Mouse (Mus musculus) CH12.LX (cell line): Measurements from ENCODE around the gene Dmwd. TPM values are rescaled to one million over a fixed set of nuclear protein-coding genes. Genes with fewer than 3 reads are reported as not detected.

Source experiments
- DNase-seq: peaks from one replicate; pipeline ENCODE4 v3.0.0-alpha.2; 2013; ENCODE audit errors: extremely low read depth
- H3K27ac ChIP-seq: 2 replicates; pipeline ENCODE4 v1.5.1; 2012; ENCODE audit warnings: low read depth, mild to moderate bottlenecking, control low read depth, moderate library complexity; ENCODE audit not compliant: insufficient read depth
- H3K27me3 ChIP-seq: replicated peaks from 2 replicates; pipeline ENCODE3; 2012; ENCODE audit warnings: inconsistent platforms
- H3K36me3 ChIP-seq, 2 experiments: replicated peaks in 1 of 2; 2 replicates each; pipeline versions ENCODE3 to v1.6.1; 2012; ENCODE audit warnings: inconsistent platforms in 1 of 2, low read length in 1 of 2, mild to moderate bottlenecking in 1 of 2, mixed read lengths in 1 of 2, moderate library complexity in 1 of 2; ENCODE audit not compliant: control insufficient read depth in 1 of 2, insufficient read depth in 1 of 2
- H3K4me1 ChIP-seq, 2 experiments: 2 replicates each; pipeline ENCODE4 v1.6.1; 2012; ENCODE audit warnings: inconsistent platforms in 1 of 2, moderate library complexity in 1 of 2; ENCODE audit not compliant: insufficient read depth in 2 of 2, control insufficient read depth in 1 of 2
- H3K4me2 ChIP-seq: 2 replicates; pipeline ENCODE4 v1.6.1; 2012; ENCODE audit warnings: low read depth, mild to moderate bottlenecking, control low read depth; ENCODE audit not compliant: poor library complexity, insufficient read depth, severe bottlenecking
- H3K4me3 ChIP-seq, 3 experiments: fragments of 150-350 bp in 1 of 3; sonication (generic) in 1 of 3; replicated peaks in 1 of 3; 2 replicates each; pipeline versions ENCODE3 to v1.5.1; 2011 to 2012; ENCODE audit warnings: low read depth in 2 of 3, low read length in 2 of 3, mild to moderate bottlenecking in 2 of 3, moderate library complexity in 2 of 3, control low read depth in 1 of 3, improper control_type of control experiment in 1 of 3, inconsistent platforms in 1 of 3, mixed read lengths in 1 of 3; ENCODE audit not compliant: poor library complexity in 1 of 3
- H3K79me2 ChIP-seq: replicated peaks from 2 replicates; pipeline ENCODE4 v1.6.1; 2012; ENCODE audit warnings: mild to moderate bottlenecking, moderate library complexity; ENCODE audit not compliant: control insufficient read depth, poor library complexity, insufficient read depth, severe bottlenecking; ENCODE audit errors: extremely low read depth
- H3K9ac ChIP-seq: 2 replicates; pipeline ENCODE4 v1.6.1; 2012; ENCODE audit warnings: low read depth, mild to moderate bottlenecking, control low read depth, moderate library complexity; ENCODE audit not compliant: insufficient read depth
- H3K9me3 ChIP-seq: replicated peaks from 2 replicates; pipeline ENCODE3; 2012; ENCODE audit warnings: low read length, inconsistent platforms, mixed read lengths
- BHLHE40 ChIP-seq: IDR thresholded peaks from 2 replicates; pipeline ENCODE4 v1.6.1; 2011; ENCODE audit warnings: mild to moderate bottlenecking, low read depth, low read length, improper control_type of control experiment
- ELF1 ChIP-seq: IDR thresholded peaks from 2 replicates; pipeline ENCODE4 v1.6.1; 2014; ENCODE audit warnings: low read depth, mild to moderate bottlenecking, inconsistent platforms, low read length, improper control_type of control experiment
- HCFC1 ChIP-seq: IDR thresholded peaks from 2 replicates; pipeline ENCODE4 v1.6.1; 2012; ENCODE audit warnings: low read depth, mild to moderate bottlenecking, inconsistent platforms, low read length, improper control_type of control experiment
- JUN ChIP-seq: IDR thresholded peaks from 2 replicates; pipeline ENCODE4 v1.6.1; 2011; ENCODE audit warnings: low read depth, mild to moderate bottlenecking, low read length, improper control_type of control experiment, moderate library complexity; ENCODE audit not compliant: insufficient read depth
- MAX ChIP-seq: IDR thresholded peaks from 2 replicates; pipeline ENCODE4 v1.6.1; 2011; ENCODE audit warnings: low read length, improper control_type of control experiment
- MAZ ChIP-seq: IDR thresholded peaks from 2 replicates; pipeline ENCODE4 v1.6.1; 2012; ENCODE audit warnings: low read depth, mild to moderate bottlenecking, inconsistent platforms, low read length, improper control_type of control experiment, moderate library complexity
- MXI1 ChIP-seq: IDR thresholded peaks from 2 replicates; pipeline ENCODE4 v1.6.1; 2011; ENCODE audit warnings: mild to moderate bottlenecking, low read depth, low read length, improper control_type of control experiment
- NELFE ChIP-seq: IDR thresholded peaks from 2 replicates; pipeline ENCODE4 v1.6.1; 2011; ENCODE audit warnings: low read depth, low read length, improper control_type of control experiment
- NRF1 ChIP-seq: IDR thresholded peaks from 2 replicates; pipeline ENCODE4 v1.6.1; 2014; ENCODE audit warnings: low read depth, mild to moderate bottlenecking, inconsistent platforms, low read length, improper control_type of control experiment, moderate library complexity
- POLR2AphosphoS2 ChIP-seq: IDR thresholded peaks from 2 replicates; pipeline ENCODE4 v1.6.1; 2011; ENCODE audit warnings: low read depth, low read length, improper control_type of control experiment
- RCOR1 ChIP-seq: conservative IDR thresholded peaks from 2 replicates; pipeline ENCODE4 v1.6.1; 2012; ENCODE audit warnings: low read depth, mild to moderate bottlenecking, inconsistent platforms, low read length, improper control_type of control experiment
- SIN3A ChIP-seq: IDR thresholded peaks from 2 replicates; pipeline ENCODE4 v1.6.1; 2012; ENCODE audit warnings: low read length, improper control_type of control experiment, inconsistent platforms
- TBP ChIP-seq: conservative IDR thresholded peaks from 2 replicates; pipeline ENCODE4 v1.6.1; 2011; ENCODE audit warnings: low read depth, low read length, improper control_type of control experiment
- TCF12 ChIP-seq: IDR thresholded peaks from 2 replicates; pipeline ENCODE4 v1.6.1; 2014; ENCODE audit warnings: low read depth, mild to moderate bottlenecking, inconsistent platforms, low read length, improper control_type of control experiment
- USF2 ChIP-seq: conservative IDR thresholded peaks from 2 replicates; pipeline ENCODE4 v1.6.1; 2011; ENCODE audit warnings: low read depth, low read length, improper control_type of control experiment
- ZC3H11A ChIP-seq: IDR thresholded peaks from 2 replicates; pipeline ENCODE4 v1.6.1; 2012; ENCODE audit warnings: low read depth, mild to moderate bottlenecking, inconsistent platforms, low read length, improper control_type of control experiment
- ZKSCAN1 ChIP-seq: IDR thresholded peaks from 2 replicates; pipeline ENCODE4 v1.6.1; 2012; ENCODE audit warnings: low read depth, inconsistent platforms, low read length, improper control_type of control experiment, borderline replicate concordance
- ZMIZ1 ChIP-seq: IDR thresholded peaks from 2 replicates; pipeline ENCODE4 v1.6.1; 2012; ENCODE audit warnings: low read depth, mild to moderate bottlenecking, inconsistent platforms, low read length, improper control_type of control experiment
- ZNF384 ChIP-seq: IDR thresholded peaks from 2 replicates; pipeline ENCODE4 v1.6.1; 2012; ENCODE audit warnings: low read depth, low read length, improper control_type of control experiment, inconsistent platforms
- dilution Hi-C: fragments of 300-500 bp; cut with MboI; formaldehyde crosslinking; loops from 2 replicates; pipeline ENCODE4 v1.14.3; 2020; ENCODE audit warnings: low sequenced_read_pairs; ENCODE audit not compliant: extremely low pct_unique_long_range_greater_than_20kb, extremely low pct_ligation_motif_present
- in situ Hi-C: fragments of 300-500 bp; cut with MboI; formaldehyde crosslinking; loops from 3 replicates; pipeline ENCODE4 v1.14.3; 2019; ENCODE audit warnings: low sequenced_read_pairs, low pct_ligation_motif_present, low pct_unique_long_range_greater_than_20kb, mixed read lengths
- polyA plus RNA-seq: library from polyadenylated mRNA; unstranded; fragments of >175 nt; gene quantifications from 2 replicates; pipeline ENCODE4 v1.2.1, GENCODE M21; 2012; ENCODE audit warnings: low read depth; ENCODE audit not compliant: insufficient read length
- total RNA-seq, 2 experiments: library from RNA; depleted of rRNA; stranded (reverse); fragments of 300-350 nt in 1 of 2; fragments of >200 nt in 1 of 2; gene quantifications; 2 replicates each; pipeline ENCODE4 v1.2.3; 2012 to 2014

The Dmwd gene
- total and polyA plus RNA-seq, 3 experiments: not detected

DNA sequence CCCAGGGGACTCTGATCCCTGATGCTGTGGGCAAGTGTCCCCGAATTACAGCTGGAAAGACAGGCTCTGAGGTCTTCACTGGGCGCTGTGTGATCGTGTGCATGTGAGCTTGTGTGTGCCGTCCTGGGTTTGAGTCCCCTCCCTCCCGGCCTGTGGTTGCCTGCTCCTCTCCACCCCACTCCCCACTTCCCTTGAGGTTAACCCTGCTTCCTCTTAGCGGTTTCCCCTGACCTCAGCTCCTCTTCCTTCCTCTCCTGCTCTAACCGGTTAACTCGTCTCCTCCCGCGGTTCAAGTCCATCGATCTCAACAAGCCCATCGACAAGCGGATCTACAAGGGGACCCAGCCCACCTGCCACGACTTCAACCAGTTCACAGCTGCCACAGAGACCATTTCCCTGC, 1.7 kb downstream of the Dmwd start (continued):
- no peak for TF ChIP-seq POLR2AphosphoS2
- no peak for TF ChIP-seq NELFE
- TF ChIP-seq BHLHE40: peak; percentile 97
- TF ChIP-seq TCF12: peak; percentile 95

DNA sequence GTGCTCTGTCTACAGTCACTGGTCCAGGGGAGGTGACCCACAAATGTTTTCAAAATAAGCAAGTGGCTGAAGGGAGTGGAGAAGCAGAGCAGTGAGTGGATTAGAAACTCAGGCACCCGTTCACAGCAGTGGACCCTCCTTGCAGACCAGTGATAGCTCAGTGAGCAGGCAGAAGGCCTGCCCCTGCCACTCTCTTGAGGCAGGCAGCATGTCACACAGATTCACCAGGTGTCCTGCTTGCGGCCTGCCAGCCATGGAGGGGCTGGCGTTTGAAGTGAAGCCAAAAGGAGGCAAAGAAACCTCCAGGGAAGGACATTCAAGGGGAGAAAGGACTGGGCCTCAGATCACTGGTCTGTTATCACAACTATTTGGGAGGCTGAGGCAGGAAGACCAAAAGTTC, 2.7 kb downstream of the Dmwd start:
- DNase-seq: no peak
- dilution Hi-C loops: no loop called here
- Histone ChIP-seq H3K27me3 (peaks cover 83% of the 10 kb centered on the region), H3K36me3 (no peaks in the 10 kb centered on the region), H3K9me3 (peaks cover 34% of the 10 kb centered on the region), H3K27ac (no peak overlapping the region), H3K4me2 (no peak overlapping the region), H3K4me1 (peaks cover 18 to 45% of the 10 kb centered on the region in 2 experiments), H3K79me2 (no peaks in the 10 kb centered on the region), H3K9ac (no peak overlapping the region), H3K4me3 (no peak overlapping the region)
- in situ Hi-C loops: no loop called here
- no peak for TF ChIP-seq USF2
- no peak for TF ChIP-seq TBP
- TF ChIP-seq ELF1: no peak
- no peak for TF ChIP-seq MAZ
- TF ChIP-seq MXI1: no peak
- TF ChIP-seq SIN3A: no peak
- TF ChIP-seq ZNF384: no peak
- TF ChIP-seq MAX: no peak
- TF ChIP-seq ZKSCAN1: no peak
- no peak for TF ChIP-seq ZMIZ1

DNA sequence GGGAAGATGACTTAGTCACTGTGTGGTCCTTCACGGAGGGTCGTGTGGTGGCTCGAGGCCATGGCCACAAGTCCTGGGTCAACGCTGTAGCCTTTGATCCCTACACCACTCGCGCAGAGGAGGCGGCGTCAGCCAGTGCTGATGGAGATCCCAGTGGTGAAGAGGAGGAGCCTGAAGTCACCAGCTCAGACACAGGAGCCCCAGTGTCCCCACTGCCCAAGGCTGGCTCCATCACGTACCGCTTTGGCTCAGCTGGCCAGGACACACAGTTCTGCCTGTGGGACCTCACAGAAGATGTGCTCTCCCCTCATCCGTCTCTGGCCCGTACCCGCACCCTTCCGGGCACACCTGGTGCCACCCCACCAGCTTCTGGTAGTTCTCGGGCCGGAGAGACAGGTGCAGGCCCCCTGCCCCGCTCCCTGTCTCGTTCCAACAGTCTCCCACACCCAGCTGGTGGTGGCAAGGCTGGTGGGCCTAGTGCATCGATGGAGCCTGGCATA, 4.5 kb downstream of the Dmwd start:
- TF ChIP-seq NRF1 (no peak), JUN (no peak), MXI1 (no peak), HCFC1 (no peak), RCOR1 (no peak), TCF12 (no peak), ZC3H11A (no peak)
- TF ChIP-seq, all 38 proteins: peak for 0
- in situ Hi-C loops: no loop called here
- dilution Hi-C loops: no loop called here
- Histone ChIP-seq H3K36me3 (no peaks in the 10 kb centered on the region), H3K79me2 (no peaks in the 10 kb centered on the region), H3K27ac (no peak overlapping the region), H3K4me3 (no peak overlapping the region), H3K9me3 (peaks cover 18% of the 10 kb centered on the region), H3K4me1 (peaks cover 31 to 62% of the 10 kb centered on the region in 2 experiments), H3K9ac (no peak overlapping the region), H3K27me3 (peaks cover 80% of the 10 kb centered on the region), H3K4me2 (no peak overlapping the region)
- DNase-seq: no peak
